Mouse (Mus musculus): Measurements from ENCODE around the gene Hmgcl.

- TF ChIP-seq CTCF (IDR thresholded peaks at IDR 0.05; ENCODE audit: borderline replicate concordance, control insufficient read depth, extremely low read depth, insufficient read depth, low read length, poor library complexity) (no peak), POLR2A (IDR thresholded peaks at IDR 0.05; ENCODE audit: control insufficient read depth, extremely low read depth, insufficient read depth, low read length, poor library complexity) (no peak)
Measured at GRCm38 (mm10) chr4:135913433-135913832, 32.8 kb upstream of the Hmgcl start.
